Mouse (Mus musculus): Measurements from ENCODE around the gene Best1.

Best1 gene

GRCm38 (mm10) chr19:9936579-9936978, 64.9 kb downstream of the Best1 start:
- no peak for DNase-seq (ENCODE audit: extremely low read depth, low read depth)

Measured in MEL-GATA-1-ER (cell line).